Mouse (Mus musculus) bone marrow, adult 2 months (tissue): ENCODE data around the gene Unkl.

Source experiments
- CTCF ChIP-seq: fragments of 200-500 bp; IDR thresholded peaks from 2 replicates; pipeline ENCODE4 v1.5.1; 2011; ENCODE audit warnings: low read length, control low read depth; ENCODE audit not compliant: control insufficient read depth, insufficient read depth
- POLR2A ChIP-seq: fragments of 200-500 bp; IDR thresholded peaks from 2 replicates; pipeline ENCODE4 v1.6.1; 2011; ENCODE audit warnings: low read depth, mild to moderate bottlenecking, control low read depth, low read length, borderline replicate concordance; ENCODE audit not compliant: control insufficient read depth

DNA sequence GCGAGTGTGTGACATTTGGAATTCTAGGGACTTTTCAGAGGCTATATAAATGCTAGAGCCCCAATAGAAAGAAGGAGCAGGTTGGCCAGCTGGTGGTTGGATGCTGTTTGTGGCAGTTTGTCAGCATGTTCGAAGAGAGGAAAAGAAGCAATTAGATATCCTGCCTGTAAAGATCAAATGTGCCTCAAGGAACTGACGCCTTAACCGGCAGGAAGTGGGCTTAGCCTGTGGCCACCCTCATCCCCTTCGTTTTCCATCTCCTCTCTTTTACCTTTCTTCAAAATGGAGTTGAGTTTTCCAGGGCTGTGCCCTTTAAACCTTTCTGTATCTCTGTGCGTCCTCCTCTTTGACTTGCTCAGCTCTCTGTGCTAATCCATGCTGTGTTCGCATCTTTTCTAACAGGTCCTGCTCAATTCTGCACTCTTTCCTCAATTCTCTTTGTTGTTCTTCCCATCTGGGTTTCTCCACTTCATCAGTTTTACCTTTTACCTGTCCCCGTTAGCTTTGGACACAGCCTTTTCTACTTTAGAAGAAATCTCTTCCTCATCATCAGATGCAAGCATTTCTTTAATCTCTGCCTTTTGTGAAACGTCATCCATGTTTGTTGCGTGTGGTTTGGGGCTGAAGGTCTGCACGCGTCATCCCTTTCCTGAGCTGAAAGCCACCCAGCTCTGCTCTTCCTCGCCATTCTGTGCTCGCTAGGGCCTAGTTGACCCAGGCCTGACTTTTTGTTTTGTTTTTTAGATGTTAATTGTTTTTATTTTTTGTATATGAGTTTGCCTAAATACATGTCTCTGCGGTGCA lies 31.5 kb downstream of the Unkl start:
- TF ChIP-seq CTCF (no peak), POLR2A (no peak)
